Comparison of ENCODE assay signal across 11 mouse cellular contexts in genomic region chr11:62642023-62642844, GRCm38 (mm10). TPM values are rescaled to one million over a fixed set of nuclear protein-coding genes. Genes with fewer than 3 reads are reported as not detected.
A peak's percentile ranks its signal among the peaks of the same experiment; 100 is the strongest.
DNase-seq lines count a peak whose midpoint lies in the region; ATAC-seq and TF ChIP-seq lines count a peak whose summit lies in the region.
"Had no signal": no experiment of that assay in that cellular context is flagged by ENCODE, and none has a peak within 500 bp of the region (broad histone marks: within the 10 kb centered on the region; RNA-seq: fewer than 3 reads in every experiment).

No protein-coding gene starts in this region.

- 60% methylated on average over 11 of the region's 11 CpGs for WGBS in hindbrain, embryonic 13.5 days
- 56% methylated on average over 11 of the region's 11 CpGs for WGBS in hindbrain, embryonic 14.5 days
- WGBS in spleen, adult 2 months, result 61% methylated on average over 11 of the region's 11 CpGs
- 37% methylated on average over 11 of the region's 11 CpGs for WGBS in intestine, postnatal 0 days
- 57% methylated on average over 11 of the region's 11 CpGs for WGBS in stomach, postnatal 0 days

- no peak for DNase-seq in hindbrain, embryonic 14.5 days (ENCODE audit: low spot score)
- DNase-seq in spleen, adult 2 months (ENCODE audit: low read depth in 1 of 2, low spot score in 2 of 2), result no peak
- DNase-seq in spleen, adult 18-20 months, result no peak
- DNase-seq in stomach, postnatal 0 days (ENCODE audit: low spot score), result no peak
- DNase-seq in ovary, postnatal 36 days (ENCODE audit: low spot score), result no peak
- DNase-seq: embryo, embryonic 11 days; right cerebral cortex, postnatal 14 days; thymus, postnatal 4 days had no signal

- H3K4me3 ChIP-seq in hindbrain, embryonic 13.5 days, result no peak overlapping the region
- H3K4me3 ChIP-seq in hindbrain, embryonic 14.5 days (replicated peaks; ENCODE audit: low read length), result no peak overlapping the region
- no peak overlapping the region for H3K4me3 ChIP-seq in spleen, adult 2 months (ENCODE audit: extremely low read depth, insufficient read depth, insufficient read length)
- H3K4me3 ChIP-seq in intestine, postnatal 0 days (ENCODE audit: low read depth, low read length), result no peak overlapping the region
- H3K4me3 ChIP-seq in stomach, postnatal 0 days (ENCODE audit: low read depth, low read length), result no peak overlapping the region
- H3K4me3 ChIP-seq: liver, embryonic 15.5 days had no signal

- no peaks in the 10 kb centered on the region for H3K27me3 ChIP-seq in hindbrain, embryonic 13.5 days
- H3K27me3 ChIP-seq in hindbrain, embryonic 14.5 days (ENCODE audit: control insufficient read depth, insufficient read depth, low read length), result no peaks in the 10 kb centered on the region
- H3K27me3 ChIP-seq in spleen, adult 2 months (ENCODE audit: control insufficient read depth, insufficient read depth, low read length), result no peaks in the 10 kb centered on the region
- no peaks in the 10 kb centered on the region for H3K27me3 ChIP-seq in intestine, postnatal 0 days (replicated peaks; ENCODE audit: control insufficient read depth, insufficient read depth, low read length)
- no peaks in the 10 kb centered on the region for H3K27me3 ChIP-seq in stomach, postnatal 0 days (ENCODE audit: control insufficient read depth, insufficient read depth, low read length)

- no peaks in the 10 kb centered on the region for H3K9me3 ChIP-seq in hindbrain, embryonic 13.5 days
- H3K9me3 ChIP-seq in hindbrain, embryonic 14.5 days (ENCODE audit: control insufficient read depth, low read length), result no peaks in the 10 kb centered on the region
- H3K9me3 ChIP-seq in intestine, postnatal 0 days (ENCODE audit: control insufficient read depth), result no peaks in the 10 kb centered on the region
- H3K9me3 ChIP-seq in stomach, postnatal 0 days (ENCODE audit: control insufficient read depth, low read length), result no peaks in the 10 kb centered on the region
- H3K9me3 ChIP-seq: liver, embryonic 15.5 days had no signal

- H3K36me3 ChIP-seq in hindbrain, embryonic 13.5 days, result no peaks in the 10 kb centered on the region
- no peaks in the 10 kb centered on the region for H3K36me3 ChIP-seq in hindbrain, embryonic 14.5 days (replicated peaks; ENCODE audit: control insufficient read depth, insufficient read depth)
- H3K36me3 ChIP-seq in spleen, adult 2 months (ENCODE audit: control insufficient read depth, insufficient read depth, low read length), result no peaks in the 10 kb centered on the region
- H3K36me3 ChIP-seq in intestine, postnatal 0 days (ENCODE audit: control insufficient read depth, insufficient read depth), result peaks cover 14% of the 10 kb centered on the region; the same call in 1 of the 2 replicates
- no peaks in the 10 kb centered on the region for H3K36me3 ChIP-seq in stomach, postnatal 0 days (ENCODE audit: control insufficient read depth, insufficient read depth, low read length)
- H3K36me3 ChIP-seq: liver, embryonic 15.5 days had no signal

- no peak for TF ChIP-seq POLR2A in spleen, adult 2 months (IDR thresholded peaks at IDR 0.05; ENCODE audit: low read depth, low read length)

- no peak overlapping the region for H3K4me2 ChIP-seq in hindbrain, embryonic 13.5 days
- no peak overlapping the region for H3K4me2 ChIP-seq in hindbrain, embryonic 14.5 days (replicated peaks)
- H3K4me2 ChIP-seq in intestine, postnatal 0 days (replicated peaks; ENCODE audit: low read depth), result no peak overlapping the region
- no peak overlapping the region for H3K4me2 ChIP-seq in stomach, postnatal 0 days (replicated peaks; ENCODE audit: low read depth)
- H3K4me2 ChIP-seq: liver, embryonic 15.5 days had no signal

- TF ChIP-seq CTCF in spleen, adult 2 months (IDR thresholded peaks at IDR 0.05; ENCODE audit: extremely low read depth, insufficient read depth, insufficient read length, insufficient replicate concordance), result no peak
- no peak for TF ChIP-seq CTCF in intestine, postnatal 0 days (IDR thresholded peaks at IDR 0.05; ENCODE audit: low read depth)
- TF ChIP-seq CTCF in stomach, postnatal 0 days (IDR thresholded peaks at IDR 0.05; ENCODE audit: low read depth), result no peak

- H3K27ac ChIP-seq in hindbrain, embryonic 13.5 days, result peak overlapping the region; percentile 14; the same call in 1 of the 2 replicates
- no peak overlapping the region for H3K27ac ChIP-seq in hindbrain, embryonic 14.5 days
- H3K27ac ChIP-seq in spleen, adult 2 months (ENCODE audit: insufficient read depth, low read length), result peak overlapping the region; percentile 18; the same call in 1 of the 2 replicates
- H3K27ac ChIP-seq in intestine, postnatal 0 days (ENCODE audit: low read depth, low read length), result peak overlapping the region; percentile 74; the same call in 1 of the 2 replicates
- peak overlapping the region; percentile 56; the same call in 1 of the 2 replicates for H3K27ac ChIP-seq in stomach, postnatal 0 days (replicated peaks)
- H3K27ac ChIP-seq: liver, embryonic 15.5 days had no signal

- ATAC-seq in hindbrain, embryonic 13.5 days (ENCODE audit: low FRiP score), result no peak
- no peak for ATAC-seq in hindbrain, embryonic 14.5 days (ENCODE audit: low FRiP score)
- ATAC-seq in intestine, postnatal 0 days, result no peak
- ATAC-seq in stomach, postnatal 0 days (ENCODE audit: low FRiP score, low TSS enrichment), result no peak

- no peak overlapping the region for H3K9ac ChIP-seq in hindbrain, embryonic 13.5 days
- no peak overlapping the region for H3K9ac ChIP-seq in hindbrain, embryonic 14.5 days
- peak overlapping the region; percentile 11; the same call in 1 of the 2 replicates for H3K9ac ChIP-seq in intestine, postnatal 0 days (ENCODE audit: low read depth, low read length)
- no peak overlapping the region for H3K9ac ChIP-seq in stomach, postnatal 0 days (ENCODE audit: low read length)
- H3K9ac ChIP-seq: liver, embryonic 15.5 days had no signal

- H3K4me1 ChIP-seq in hindbrain, embryonic 13.5 days (replicated peaks), result peaks cover 59% of the 10 kb centered on the region
- peaks cover 37% of the 10 kb centered on the region for H3K4me1 ChIP-seq in hindbrain, embryonic 14.5 days (replicated peaks; ENCODE audit: control insufficient read depth, insufficient read depth, low read length)
- H3K4me1 ChIP-seq in spleen, adult 2 months (ENCODE audit: control insufficient read depth, insufficient read depth, insufficient read length), result peaks cover 27% of the 10 kb centered on the region; the same call in 1 of the 2 replicates
- H3K4me1 ChIP-seq in intestine, postnatal 0 days (replicated peaks; ENCODE audit: control insufficient read depth, insufficient read depth, low read length), result peaks cover 30% of the 10 kb centered on the region
- H3K4me1 ChIP-seq in stomach, postnatal 0 days (replicated peaks; ENCODE audit: control insufficient read depth, insufficient read depth), result peaks cover 21% of the 10 kb centered on the region

- no peak for TF ChIP-seq EP300 in stomach, postnatal 0 days (optimal IDR thresholded peaks at IDR 0.05)

RNA-seq across cellular contexts. Expression of gene Lrrc75a, which starts 6.1 kb away (rescaled TPM):
- polyA plus RNA-seq in hindbrain, embryonic 13.5 days (2015; fragmentation: Nextera tagmentation; extraction: Ambion mirVana), result 10.0 and 10.4 TPM in 2 replicates
- 10.5 and 12.6 TPM in 2 replicates for polyA plus RNA-seq in hindbrain, embryonic 14.5 days (2014; fragmentation: Nextera tagmentation; extraction: Ambion mirVana)
- polyA plus RNA-seq in spleen, adult 2 months (2012; rRNA removed), result 6.6 and 9.4 TPM in 2 replicates
- polyA plus RNA-seq in intestine, postnatal 0 days (2015; fragmentation: Nextera tagmentation; extraction: Ambion mirVana), result 31.9 and 32.3 TPM in 2 replicates
- 7.3 and 8.4 TPM in 2 replicates for polyA plus RNA-seq in stomach, postnatal 0 days (2015; fragmentation: Nextera tagmentation; extraction: Ambion mirVana)

RNA-seq across cellular contexts. Expression of gene Mmgt2, which starts 6.2 kb away (rescaled TPM):
- 22.8 and 24.9 TPM in 2 replicates for polyA plus RNA-seq in hindbrain, embryonic 13.5 days (2015; fragmentation: Nextera tagmentation; extraction: Ambion mirVana)
- polyA plus RNA-seq in hindbrain, embryonic 14.5 days (2014; fragmentation: Nextera tagmentation; extraction: Ambion mirVana), result 21.0 and 33.4 TPM in 2 replicates
- polyA plus RNA-seq in spleen, adult 2 months (2012; rRNA removed), result 22.3 and 24.6 TPM in 2 replicates
- polyA plus RNA-seq in intestine, postnatal 0 days (2015; fragmentation: Nextera tagmentation; extraction: Ambion mirVana), result 62.2 and 67.7 TPM in 2 replicates
- 30.2 and 35.9 TPM in 2 replicates for polyA plus RNA-seq in stomach, postnatal 0 days (2015; fragmentation: Nextera tagmentation; extraction: Ambion mirVana)
